Mouse (Mus musculus) thymus, postnatal 36 days (tissue): ENCODE measurements around the gene Tom1l2.

ENCODE experiments used
- DNase-seq, 2 experiments: peaks; one replicate each; pipeline ENCODE4 v3.0.0; 2022; ENCODE audit warnings: mixed read lengths in 2 of 2

Gene Tom1l2

GRCm38 (mm10) chr11:60198651-60199050 lies 154.1 kb downstream of the Tom1l2 start:
- DNase-seq: peak in 1 of 2 experiments; percentile 20

- DNase-seq: peak in 1 of 2 experiments; percentile 37
Measured at GRCm38 (mm10) chr11:60197998-60198619, 154.6 kb downstream of the Tom1l2 start.

GRCm38 (mm10) chr11:60196344-60196743 lies 156.4 kb downstream of the Tom1l2 start:
- DNase-seq: peak in 1 of 2 experiments; percentile 11

GRCm38 (mm10) chr11:60195108-60195507 lies 157.6 kb downstream of the Tom1l2 start:
- peak in 1 of 2 experiments; percentile 31 for DNase-seq

- peak in 1 of 2 experiments; percentile 23 for DNase-seq
Measured at GRCm38 (mm10) chr11:60193556-60193955, 159.1 kb downstream of the Tom1l2 start.

GRCm38 (mm10) chr11:60192534-60192933 lies 160.2 kb downstream of the Tom1l2 start:
- no peak for DNase-seq

GRCm38 (mm10) chr11:60190055-60190641 lies 162.6 kb downstream of the Tom1l2 start:
- peak in 1 of 2 experiments; percentile 17 for DNase-seq

GRCm38 (mm10) chr11:60189501-60190040 lies 163.1 kb downstream of the Tom1l2 start:
- peak in 1 of 2 experiments; percentile 10 for DNase-seq

GRCm38 (mm10) chr11:60188275-60188853 lies 164.3 kb downstream of the Tom1l2 start:
- no peak for DNase-seq

- no peak for DNase-seq
Measured at GRCm38 (mm10) chr11:60187070-60187469, 165.6 kb downstream of the Tom1l2 start.

- DNase-seq: peak in 1 of 2 experiments; percentile 38
Measured at GRCm38 (mm10) chr11:60185396-60186231, 167.1 kb downstream of the Tom1l2 start.

- no peak for DNase-seq
Measured at GRCm38 (mm10) chr11:60184346-60185325, 168.1 kb downstream of the Tom1l2 start.

- DNase-seq: no peak
Measured at GRCm38 (mm10) chr11:60182741-60183140, 170.0 kb downstream of the Tom1l2 start.

GRCm38 (mm10) chr11:60182116-60182670 lies 170.5 kb downstream of the Tom1l2 start:
- no peak for DNase-seq

GRCm38 (mm10) chr11:60178506-60178905 lies 174.2 kb downstream of the Tom1l2 start:
- DNase-seq: no peak

- no peak for DNase-seq
Measured at GRCm38 (mm10) chr11:60178005-60178404, 174.7 kb downstream of the Tom1l2 start.

GRCm38 (mm10) chr11:60176975-60177657 lies 175.6 kb downstream of the Tom1l2 start:
- DNase-seq: peak in 1 of 2 experiments; percentile 54
